Mouse (Mus musculus) neutrophil, adult 5-6 weeks (primary cell): Measurements from ENCODE around the gene Gm26920. TPM values are rescaled to one million over a fixed set of nuclear protein-coding genes. Genes with fewer than 3 reads are reported as not detected.
"Not testable (repeated sequence)": the region's sequence is repeated elsewhere in the genome, so short reads cannot be mapped to it uniquely, and the experiment has no call there.

Experiments
- ATAC-seq: fragments of 151-379, 151-347 bp; 2 replicates; pipeline ENCODE4 v1.8.0; 2017; ENCODE audit warnings: mild to moderate bottlenecking, moderate TSS enrichment; ENCODE audit not compliant: insufficient number of reproducible peaks, poor library complexity, low FRiP score, severe bottlenecking; ENCODE audit errors: extremely low read depth
- total RNA-seq: library from RNA; stranded (forward); fragments of 200-1000 nt; gene quantifications from 2 replicates; pipeline ENCODE4 v1.2.3, GENCODE M21; 2017

Gm26920 gene
- not detected in 2 replicates for total RNA-seq

DNA sequence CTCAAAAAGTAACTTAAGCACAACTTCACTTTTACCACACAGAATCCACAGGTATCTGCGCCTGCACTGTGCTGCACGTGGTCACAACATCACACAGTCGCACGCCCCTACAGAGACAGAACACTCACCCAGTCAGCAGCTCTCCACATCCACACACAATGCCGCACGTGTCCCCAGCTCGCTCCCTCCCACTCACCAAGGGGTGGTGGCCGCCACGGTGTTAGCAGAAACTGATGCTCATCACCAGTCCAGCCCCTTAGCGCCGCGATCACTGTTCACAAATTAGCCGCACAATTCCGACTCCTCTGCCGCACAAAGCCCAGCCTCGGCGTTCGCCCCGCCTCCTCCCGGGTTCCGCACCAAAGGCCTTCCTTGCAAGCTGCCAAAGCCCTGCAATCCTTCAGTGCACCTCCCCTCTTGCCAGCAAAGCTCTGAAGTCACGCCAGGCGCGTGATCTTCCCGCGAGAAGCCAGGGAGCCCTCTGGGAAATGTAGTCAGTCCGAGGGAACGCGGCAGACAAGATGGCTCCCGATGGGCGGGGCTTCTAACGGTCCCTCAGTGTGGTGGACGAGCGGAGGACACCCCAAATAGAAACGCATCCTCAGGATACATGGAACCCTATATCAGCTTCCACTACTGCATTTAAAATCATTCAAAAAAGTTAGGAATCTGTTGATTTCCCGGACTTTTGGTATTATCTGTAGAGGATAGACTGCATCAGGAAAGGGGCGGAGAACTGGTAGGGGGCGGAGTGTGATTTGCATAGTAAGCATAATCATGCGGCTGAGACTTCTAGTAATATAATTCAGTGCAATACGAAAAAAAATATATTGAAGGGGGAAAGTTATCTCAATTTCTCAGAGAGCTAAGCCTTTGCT lies at the start of gene Gm26920, which contains the start of gene Zfp566:
TSS of gene Gm26920 (minus strand) at position 319 of the 878 bp plus-strand sequence.
TSS of gene Zfp566 (minus strand) at position 436 of the 878 bp plus-strand sequence.
- peak; percentile 91 for ATAC-seq

DNA sequence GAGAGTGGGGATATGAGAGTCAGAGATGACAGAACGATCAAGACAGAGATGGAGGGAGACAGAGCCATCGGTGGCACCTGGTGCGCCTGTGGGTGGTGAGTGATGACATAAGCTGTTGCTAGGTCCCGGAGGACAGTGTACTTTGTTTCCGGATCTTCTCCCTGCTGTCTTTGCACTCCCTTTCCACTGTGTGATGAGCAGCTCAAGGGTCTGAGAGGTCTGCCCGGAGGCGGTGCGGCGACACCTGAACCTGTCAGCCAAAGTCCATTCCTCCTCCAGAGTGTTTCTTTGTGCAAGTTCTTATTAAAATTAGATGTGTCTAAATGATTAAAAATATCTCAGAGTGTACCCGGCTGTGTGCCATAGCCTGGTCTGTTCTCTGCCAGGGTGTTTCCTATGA lies 46.6 kb upstream of the Gm26920 start:
- ATAC-seq = no peak

GRCm38 (mm10) chr7:30132396-30132795 lies 42.2 kb upstream of the Gm26920 start:
- no peak for ATAC-seq

DNA sequence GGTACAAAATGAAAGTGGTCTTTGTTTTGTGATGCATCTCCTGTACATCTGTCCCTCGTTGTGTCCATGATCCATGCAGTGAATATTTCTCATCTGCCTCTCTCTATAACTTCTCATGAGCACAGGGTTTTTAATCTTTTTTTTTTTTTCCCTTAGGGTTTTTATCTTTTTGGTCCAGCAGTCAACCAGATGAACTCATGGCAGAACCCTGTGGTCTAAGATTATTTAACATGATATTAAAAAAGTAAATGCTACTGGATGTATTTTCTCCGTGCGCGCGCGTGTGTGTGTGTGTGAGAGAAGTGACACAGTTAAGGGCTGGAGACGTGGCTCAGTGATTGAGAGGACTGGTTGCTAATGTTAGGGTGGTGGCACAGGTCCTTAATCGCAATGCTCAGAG lies 39.7 kb upstream of the Gm26920 start:
- no peak for ATAC-seq

- no peak for ATAC-seq
These were observed 31.9 kb upstream of the Gm26920 start for GRCm38 (mm10) chr7:30122188-30122530.

DNA sequence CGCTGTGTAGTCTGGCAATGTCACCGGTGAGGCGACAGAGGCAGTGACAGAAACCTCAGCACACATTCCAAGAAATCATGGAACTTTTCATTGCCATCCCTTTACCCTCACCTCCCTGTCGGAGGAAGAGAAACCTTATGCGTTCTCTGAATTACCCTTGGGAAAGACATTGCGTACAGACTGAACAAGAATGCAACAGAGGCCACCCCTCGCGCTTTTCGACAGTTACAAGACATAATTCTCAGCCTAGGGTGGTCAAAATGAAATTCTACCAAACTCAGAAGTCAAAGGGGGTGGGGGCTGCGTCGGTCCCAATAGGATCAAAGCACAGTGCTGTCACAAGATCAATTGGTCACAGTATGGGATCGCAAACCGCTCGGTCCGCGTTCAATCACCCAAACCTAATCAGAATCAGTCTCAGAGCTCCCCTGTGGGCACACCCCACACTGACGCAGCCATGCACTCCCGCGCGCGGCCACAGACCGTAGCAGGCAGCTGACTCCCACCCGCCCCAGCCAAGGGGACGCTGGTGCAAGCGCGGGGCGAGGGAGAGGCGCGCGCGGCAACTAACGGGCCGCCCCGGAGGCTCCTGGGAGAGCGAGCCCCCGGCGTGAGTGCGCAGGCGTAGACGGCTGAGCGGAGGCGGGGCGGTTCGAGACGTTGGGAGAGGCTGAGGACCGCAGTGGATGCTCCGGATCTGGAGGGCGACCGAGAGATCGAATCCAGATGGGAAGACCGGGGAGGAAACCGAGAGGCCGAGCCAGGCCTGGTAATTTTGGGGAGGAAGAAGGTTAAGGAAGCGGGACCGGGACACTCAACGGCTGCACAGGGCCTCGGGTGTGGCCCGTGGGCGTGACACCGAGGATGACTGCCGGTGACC lies 31.3 kb upstream of the Gm26920 start, which contains the start of gene Zfp382:
TSS of gene Zfp382 (plus strand) at position 635 of the 880 bp plus-strand sequence.
- ATAC-seq = peak; percentile 79

- not testable (repeated sequence) for ATAC-seq
These were observed 27.7 kb upstream of the Gm26920 start for GRCm38 (mm10) chr7:30117935-30118334.

DNA sequence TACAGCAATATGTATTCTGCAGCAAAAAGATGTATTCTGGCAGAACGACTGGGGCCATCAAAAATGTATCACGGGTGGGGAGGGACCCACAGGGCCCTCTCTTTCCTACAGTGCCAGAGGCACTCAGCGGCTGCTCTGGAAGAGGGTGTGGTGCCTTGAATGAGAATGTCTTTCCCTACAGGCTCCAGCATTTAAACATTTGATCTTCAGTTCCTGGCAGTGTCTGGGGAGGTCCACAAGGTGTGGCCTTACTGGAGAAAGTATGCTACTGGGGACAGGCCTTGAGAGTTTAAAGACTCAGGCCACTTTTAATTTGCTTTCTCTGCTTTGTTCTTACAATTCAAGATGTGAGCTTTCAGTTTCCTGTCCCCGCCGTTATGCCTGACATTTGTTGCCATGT lies 25.9 kb upstream of the Gm26920 start:
- no peak for ATAC-seq

GRCm38 (mm10) chr7:30099297-30099696 lies 9.1 kb upstream of the Gm26920 start:
- ATAC-seq = no peak

DNA sequence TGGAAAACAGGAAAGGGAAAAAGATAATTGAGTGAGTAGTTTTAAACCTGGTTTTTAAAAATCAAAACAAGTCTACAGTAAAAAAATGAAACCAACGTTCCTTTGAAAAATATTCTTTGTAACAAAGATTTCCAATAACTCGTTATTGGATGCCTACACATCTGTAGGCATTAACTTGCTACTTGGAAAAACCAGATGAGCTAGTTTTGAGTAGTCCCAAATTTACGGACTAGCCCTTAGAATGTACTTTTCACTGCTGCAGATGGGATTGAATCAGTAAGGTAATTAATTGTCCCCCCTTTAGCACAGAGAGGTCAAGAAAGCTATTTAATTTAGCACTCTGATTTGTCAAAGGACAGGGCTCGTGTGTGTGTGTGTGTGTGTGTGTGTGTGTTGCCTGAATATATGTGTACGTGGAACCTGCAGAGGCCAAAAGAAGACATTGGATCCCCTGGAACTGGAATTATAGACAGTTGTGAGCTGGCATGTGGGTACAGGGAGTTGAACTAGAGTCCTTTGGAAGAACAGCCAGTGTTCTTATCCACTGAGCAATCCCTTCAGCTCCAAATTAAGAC lies 5.4 kb upstream of the Gm26920 start:
- ATAC-seq = no peak

DNA sequence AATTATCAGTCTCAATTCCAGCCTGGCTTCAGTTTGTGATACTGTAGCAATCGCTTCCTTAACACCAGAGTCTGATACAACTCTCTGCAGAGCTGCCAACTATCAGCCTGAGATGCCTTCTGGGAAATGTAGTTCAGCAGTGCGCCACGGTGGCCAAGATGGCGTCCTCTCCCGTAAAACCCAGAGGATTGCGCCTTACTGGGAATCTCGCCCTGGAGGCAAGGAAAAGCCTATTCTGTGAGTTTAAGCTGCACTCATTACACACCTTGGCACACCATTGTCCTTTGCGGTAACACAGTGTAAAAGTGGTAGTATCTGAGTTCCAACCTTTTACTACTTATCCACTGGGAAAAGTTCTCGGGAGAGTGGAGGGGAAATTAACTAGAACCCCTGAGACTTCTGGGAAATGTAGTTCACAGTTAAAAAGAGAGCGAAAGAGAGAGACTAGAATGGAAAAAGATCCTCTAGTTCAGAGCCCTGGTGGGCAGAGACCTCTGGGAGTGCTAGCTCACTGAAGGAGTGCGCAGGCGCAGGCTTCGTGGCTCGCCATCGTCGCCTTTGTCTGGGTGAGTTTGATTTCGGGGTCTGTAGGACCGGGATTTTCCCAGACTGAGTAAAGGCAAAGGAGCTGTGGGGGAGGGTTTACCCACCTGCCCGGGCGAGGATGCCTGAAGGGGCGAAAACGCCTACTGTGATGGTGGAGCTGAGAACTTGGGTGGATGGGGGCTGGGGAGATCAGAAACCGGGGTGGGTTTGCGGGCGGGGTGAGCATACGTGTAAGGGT lies 4.6 kb upstream of the Gm26920 start, which contains the start of gene Zfp260:
TSS of gene Zfp260 (plus strand) at position 132 of the 784 bp plus-strand sequence.
- peak; percentile 57 for ATAC-seq

DNA sequence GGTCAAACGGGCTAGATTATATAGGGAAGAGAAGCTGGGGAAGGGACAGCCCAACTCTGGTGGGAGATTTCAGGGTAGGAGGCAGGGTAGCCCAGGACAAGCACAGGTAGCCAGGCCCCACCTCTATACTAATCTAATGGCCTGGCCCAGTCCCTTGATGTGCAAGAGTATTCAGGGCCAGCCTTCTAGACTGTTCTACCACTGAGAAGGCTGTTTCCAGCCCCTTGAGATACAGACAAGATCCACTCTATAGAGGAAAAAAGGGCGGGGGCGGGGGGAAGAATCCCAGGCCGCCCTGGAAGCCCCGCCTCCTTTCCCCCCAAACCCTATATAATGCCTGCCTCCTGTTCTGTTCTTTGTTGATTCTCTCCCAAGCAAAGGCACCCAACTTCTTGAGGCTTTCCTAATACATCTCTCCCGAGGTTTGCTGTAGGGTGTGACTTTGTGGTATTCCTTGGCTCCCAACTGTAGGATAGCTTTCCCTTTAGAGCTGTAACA lies 3.8 kb upstream of the Gm26920 start:
- ATAC-seq = no peak

GRCm38 (mm10) chr7:30092666-30093065 lies 2.5 kb upstream of the Gm26920 start:
- ATAC-seq = no peak

GRCm38 (mm10) chr7:30090970-30091585 lies 868 bp upstream of the Gm26920 start:
- ATAC-seq = no peak

- no peak for ATAC-seq
These were observed 805 bp downstream of the Gm26920 start for GRCm38 (mm10) chr7:30089405-30089804.

DNA sequence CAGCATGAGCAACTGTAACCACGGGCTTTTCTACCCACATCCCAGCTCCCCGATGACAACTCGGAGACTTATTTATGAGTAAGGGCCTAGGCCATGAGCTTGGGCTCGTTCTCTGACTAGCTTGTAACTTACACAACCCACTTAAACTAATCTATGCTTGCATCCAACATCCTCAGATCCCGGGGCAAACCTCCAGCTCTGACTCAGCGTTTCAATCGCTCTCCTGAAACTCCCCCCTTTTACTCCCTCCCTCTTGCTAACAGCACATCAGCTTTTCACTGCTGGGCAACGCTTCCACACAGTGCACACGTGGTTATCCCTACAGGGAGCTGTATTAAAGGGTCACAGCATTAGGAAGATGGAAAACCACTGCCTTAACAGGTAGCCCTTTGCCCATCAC lies 3.7 kb downstream of the Gm26920 start:
- no peak for ATAC-seq

DNA sequence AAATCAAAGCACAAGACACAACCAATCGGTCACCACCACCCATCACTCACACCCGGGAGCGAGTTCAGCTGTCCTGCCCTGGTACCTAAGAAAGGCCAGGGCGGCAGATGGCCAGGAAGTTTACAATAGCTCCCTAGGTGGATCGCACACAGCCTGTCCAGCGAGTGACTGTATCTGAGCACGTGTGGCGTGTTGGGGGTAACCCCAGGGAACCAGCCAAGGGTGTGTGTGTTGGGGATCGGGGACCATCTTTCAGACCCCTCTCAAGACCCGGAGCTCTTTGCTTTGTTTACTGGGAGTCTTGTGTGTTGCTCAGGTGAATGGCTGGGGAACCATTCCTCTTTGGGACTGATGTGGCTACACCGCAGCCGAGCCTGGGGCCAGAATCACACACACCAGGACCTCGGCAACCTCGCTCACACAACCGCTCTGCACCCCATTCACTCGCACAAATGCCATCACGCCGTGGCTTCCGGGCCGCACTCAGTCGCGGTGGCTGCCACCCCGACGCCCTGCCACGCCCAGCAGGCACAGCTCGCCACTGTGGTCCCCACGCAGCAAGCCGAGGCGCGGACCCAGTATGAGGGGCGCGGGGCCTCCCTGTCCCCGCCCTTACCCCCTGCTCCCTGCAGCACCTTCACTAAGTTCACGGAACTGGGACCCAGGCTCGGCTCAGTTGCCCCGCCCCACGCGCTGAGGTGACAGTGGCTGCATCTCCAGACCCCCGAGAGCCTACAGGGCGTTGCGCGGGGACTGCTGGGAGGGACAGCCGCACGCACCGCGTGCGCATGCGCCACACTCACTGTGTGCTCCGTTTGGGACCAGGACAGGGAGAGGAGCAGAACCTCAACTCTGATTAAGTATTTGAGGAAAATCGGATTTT lies 17.8 kb downstream of the Gm26920 start, which contains the start of gene Zfp82:
TSS of gene Zfp82 (minus strand) at position 755 of the 883 bp plus-strand sequence.
- ATAC-seq = peak; percentile 74
